Mouse (Mus musculus): ENCODE results near the gene Tenm4. TPM values are rescaled to one million over a fixed set of nuclear protein-coding genes. Genes with fewer than 3 reads are reported as not detected.
A peak's percentile ranks its signal among the peaks of the same experiment; 100 is the strongest.

The Tenm4 gene
- polyA plus RNA-seq, 1 experiment from 2014 or later: 52.7 TPM

DNA sequence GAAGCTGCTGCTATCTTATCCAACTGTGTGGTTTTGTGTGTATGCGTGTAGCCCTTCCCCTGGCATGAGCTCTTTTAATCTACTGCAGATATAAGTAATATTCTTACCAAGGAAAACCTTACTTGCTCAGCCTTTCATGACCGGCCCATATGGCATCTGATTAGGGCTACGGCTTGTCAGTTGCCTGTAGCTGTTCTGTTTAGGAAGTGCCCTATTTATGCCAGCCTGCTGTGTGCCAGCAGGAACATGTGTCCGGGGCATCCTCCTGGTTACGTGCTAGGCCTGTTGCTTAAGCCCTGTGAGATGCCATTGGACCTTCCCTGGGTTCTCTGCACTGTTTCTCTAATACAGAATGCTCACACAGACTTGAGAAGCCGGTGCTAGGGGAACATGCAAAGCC is 655.1 kb downstream of the Tenm4 start:
- Histone ChIP-seq H3K4me3 (no peak overlapping the region), H3K36me3 (replicated peaks) (0 out of 2 replicates have a peak, but pooled peaks cover 4% of the 10 kb centered on the region), H3K4me2 (no peak overlapping the region), H3K27ac (no peak overlapping the region), H3K27me3 (replicated peaks) (no peaks in the 10 kb centered on the region), H3K9ac (no peak overlapping the region), H3K4me1 (no peaks in the 10 kb centered on the region), H3K9me3 (no peaks in the 10 kb centered on the region)
- WGBS: 84% methylated on average over 6 of the region's 6 CpGs
- no peak for ATAC-seq (replicated peaks)

DNA sequence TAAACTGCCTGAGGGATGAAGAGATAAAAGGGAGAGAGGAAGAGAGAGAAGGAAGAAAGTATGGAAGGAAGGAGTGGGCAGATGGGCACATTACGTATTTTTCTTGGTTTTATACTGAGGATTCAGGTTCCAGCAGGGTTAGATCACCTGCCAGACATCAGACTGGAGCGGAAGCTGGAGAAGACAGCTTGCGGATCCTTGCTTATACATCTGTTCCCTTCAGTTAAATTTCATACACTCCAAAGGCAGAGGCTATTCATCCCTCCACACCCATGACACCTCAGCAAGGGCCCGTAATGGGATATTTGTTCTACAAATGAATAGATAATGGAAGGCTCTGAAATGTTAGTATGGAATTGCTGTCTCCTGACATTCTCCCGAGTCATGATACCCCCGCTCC is 655.6 kb downstream of the Tenm4 start:
- 88% methylated on average over 6 of the region's 6 CpGs for WGBS
- Histone ChIP-seq H3K27me3 (replicated peaks) (no peaks in the 10 kb centered on the region), H3K9me3 (no peaks in the 10 kb centered on the region), H3K9ac (no peak overlapping the region), H3K36me3 (replicated peaks) (0 out of 2 replicates have a peak, but pooled peaks cover 4% of the 10 kb centered on the region), H3K27ac (no peak overlapping the region), H3K4me3 (no peak overlapping the region), H3K4me2 (no peak overlapping the region), H3K4me1 (0 out of 2 replicates have a peak, but pooled peaks cover under 1% of the 10 kb centered on the region)
- no peak for ATAC-seq (replicated peaks)

DNA sequence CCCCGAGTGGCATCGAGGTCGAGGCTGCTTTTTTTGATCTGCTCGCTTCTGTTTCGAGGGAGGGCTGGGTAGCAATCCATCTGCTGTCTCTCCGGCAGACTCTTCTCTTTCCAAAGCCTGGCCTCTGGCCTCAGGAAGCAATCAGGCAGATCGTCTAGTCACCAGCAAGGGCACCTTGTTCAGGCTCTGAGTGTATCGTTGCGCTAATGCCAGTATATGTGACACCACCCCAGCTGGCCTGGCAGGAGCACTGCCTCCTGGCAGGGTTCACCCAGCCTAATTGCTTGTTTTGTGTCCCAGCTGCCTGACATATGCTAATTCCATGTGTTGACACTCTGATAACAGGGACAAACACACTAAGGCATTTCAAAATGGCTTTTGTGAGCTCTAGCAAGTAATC is 661.5 kb downstream of the Tenm4 start:
- H3K9ac ChIP-seq: no peak overlapping the region
- no peaks in the 10 kb centered on the region for H3K27me3 ChIP-seq (replicated peaks)
- peak; percentile 75 for ATAC-seq (replicated peaks)
- no peak overlapping the region for H3K4me2 ChIP-seq
- no peaks in the 10 kb centered on the region for H3K9me3 ChIP-seq
- WGBS: 28% methylated on average over 9 of the region's 9 CpGs
- peaks cover 24% of the 10 kb centered on the region for H3K4me1 ChIP-seq
- H3K36me3 ChIP-seq (replicated peaks): 0 out of 2 replicates have a peak, but pooled peaks cover 4% of the 10 kb centered on the region
- peak overlapping the region; percentile 36 for H3K27ac ChIP-seq
- H3K4me3 ChIP-seq: no peak overlapping the region

DNA sequence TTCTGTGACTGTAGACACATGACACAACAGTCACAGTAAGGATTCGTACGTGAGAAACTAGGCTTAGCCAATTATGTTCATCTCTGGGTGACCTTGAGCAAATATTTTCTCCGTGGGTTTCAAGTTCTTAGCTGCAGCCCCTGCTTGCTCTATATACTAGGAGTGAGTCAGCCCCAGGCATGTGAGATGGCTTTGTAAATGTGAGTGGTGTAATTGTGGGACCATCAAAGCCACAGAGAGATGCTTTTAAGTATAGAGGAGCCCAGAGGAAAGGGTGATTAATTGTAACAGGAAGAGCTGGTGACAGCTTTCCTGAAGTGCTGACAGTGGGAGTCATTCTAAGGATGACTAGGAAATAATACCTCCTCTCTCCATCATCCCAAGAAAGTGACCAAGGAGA is 662.0 kb downstream of the Tenm4 start:
- peak; percentile 48 for ATAC-seq (replicated peaks)
- H3K4me1 ChIP-seq: peaks cover 24% of the 10 kb centered on the region
- H3K36me3 ChIP-seq (replicated peaks): no peaks in the 10 kb centered on the region
- peak overlapping the region; percentile 36; the same call in 1 of the 2 replicates for H3K27ac ChIP-seq
- H3K9me3 ChIP-seq: no peaks in the 10 kb centered on the region
- H3K9ac ChIP-seq: no peak overlapping the region
- H3K4me2 ChIP-seq: no peak overlapping the region
- WGBS: 29% methylated on average over 3 of the region's 3 CpGs
- no peaks in the 10 kb centered on the region for H3K27me3 ChIP-seq (replicated peaks)
- H3K4me3 ChIP-seq: no peak overlapping the region

DNA sequence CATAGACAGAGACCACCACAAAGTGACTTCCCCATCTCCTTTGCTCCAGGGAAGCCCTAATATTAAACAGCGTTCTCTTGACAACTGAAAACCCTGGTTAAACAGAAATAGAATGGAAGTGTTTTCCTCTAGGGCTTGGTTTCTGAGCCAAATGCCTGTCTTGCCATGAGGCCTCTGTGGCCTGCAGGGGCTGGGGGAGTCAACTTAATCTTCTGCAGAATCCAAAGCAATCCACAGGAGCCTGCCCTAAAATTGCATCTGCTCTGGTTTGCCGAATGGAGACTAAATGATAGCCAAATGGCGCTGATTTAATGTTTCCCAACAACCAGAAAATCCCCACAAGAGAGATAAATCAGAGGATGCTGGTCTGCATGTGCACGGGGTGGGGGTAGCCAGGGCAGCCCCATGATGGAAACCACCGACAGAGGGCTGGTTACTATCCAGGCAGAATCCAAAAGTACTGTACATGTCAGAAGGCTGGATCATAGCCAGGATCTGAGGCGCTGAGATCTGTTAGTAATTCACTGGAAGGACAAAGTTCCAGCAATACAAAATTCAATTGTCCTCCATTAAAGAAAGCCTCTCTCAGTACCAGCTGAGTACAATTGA is 663.7 kb downstream of the Tenm4 start:
- Histone ChIP-seq H3K4me2 (no peak overlapping the region), H3K4me3 (no peak overlapping the region), H3K27ac (0 out of 2 replicates have a peak overlapping the region, but pooled peaks have one; percentile 11), H3K9me3 (no peaks in the 10 kb centered on the region), H3K36me3 (replicated peaks) (no peaks in the 10 kb centered on the region), H3K4me1 (peaks cover 24% of the 10 kb centered on the region), H3K9ac (no peak overlapping the region), H3K27me3 (replicated peaks) (no peaks in the 10 kb centered on the region)
- ATAC-seq (replicated peaks): 0 out of 2 replicates have a peak, but pooled peaks have one; percentile 31
- 45% methylated on average over 6 of the region's 6 CpGs for WGBS

DNA sequence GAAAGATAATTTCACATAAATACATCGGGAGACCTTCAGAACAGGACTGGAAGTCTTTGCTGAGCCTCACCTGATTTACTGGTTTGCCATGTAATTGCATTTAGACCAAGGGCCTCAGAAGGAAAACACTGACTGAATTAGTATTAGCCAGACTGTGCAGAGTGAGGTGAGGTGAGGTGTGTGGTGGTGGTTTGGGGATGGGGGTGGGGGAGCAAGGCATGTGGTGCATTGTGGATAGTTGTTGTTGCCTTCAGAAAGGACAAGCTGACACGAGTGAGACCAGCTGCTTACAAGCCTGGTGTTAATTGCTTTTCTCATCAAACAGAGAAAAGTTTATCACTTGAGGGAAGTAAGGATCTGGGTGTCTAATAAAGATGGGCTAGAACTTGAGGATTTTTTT is 664.3 kb downstream of the Tenm4 start:
- no peak for ATAC-seq (replicated peaks)
- Histone ChIP-seq H3K9me3 (no peaks in the 10 kb centered on the region), H3K4me1 (peaks cover 24% of the 10 kb centered on the region), H3K27ac (no peak overlapping the region), H3K27me3 (replicated peaks) (no peaks in the 10 kb centered on the region), H3K9ac (no peak overlapping the region), H3K4me3 (no peak overlapping the region), H3K36me3 (replicated peaks) (no peaks in the 10 kb centered on the region), H3K4me2 (no peak overlapping the region)
- WGBS: 43% methylated on average over 2 of the region's 2 CpGs

DNA sequence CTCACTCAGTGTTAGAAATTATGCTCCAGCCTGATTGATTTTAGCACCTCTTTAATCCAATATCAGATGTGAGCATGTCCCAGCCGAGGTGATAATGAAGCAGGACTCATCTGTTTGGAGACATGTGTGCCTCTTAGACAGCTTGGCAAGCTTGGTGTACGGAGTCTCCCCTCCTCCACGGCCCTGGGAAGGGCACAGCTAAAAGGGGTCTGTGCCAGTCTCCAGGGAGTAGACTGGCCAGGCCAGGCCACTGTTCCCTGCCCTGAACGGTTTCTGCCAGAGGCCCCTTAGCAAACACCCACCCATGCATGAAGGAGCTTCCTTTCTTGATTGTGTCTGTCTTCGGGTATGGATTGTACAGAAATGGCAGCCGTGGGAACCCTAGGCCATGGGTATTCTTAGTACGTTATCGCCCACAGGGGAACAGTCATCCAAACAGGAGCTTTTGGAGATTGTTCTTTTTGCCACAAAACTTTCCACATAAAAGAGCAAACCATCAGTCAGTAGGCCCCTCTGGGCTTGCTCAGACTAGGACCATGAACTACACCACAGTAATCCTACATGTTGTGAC is 667.3 kb downstream of the Tenm4 start:
- Histone ChIP-seq H3K27ac (no peak overlapping the region), H3K4me1 (peaks cover 11% of the 10 kb centered on the region; the same call in 1 of the 2 replicates), H3K9ac (no peak overlapping the region), H3K9me3 (no peaks in the 10 kb centered on the region), H3K27me3 (replicated peaks) (no peaks in the 10 kb centered on the region), H3K36me3 (replicated peaks) (no peaks in the 10 kb centered on the region), H3K4me3 (no peak overlapping the region), H3K4me2 (no peak overlapping the region)
- 75% methylated on average over 8 of the region's 8 CpGs for WGBS
- no peak for ATAC-seq (replicated peaks)

DNA sequence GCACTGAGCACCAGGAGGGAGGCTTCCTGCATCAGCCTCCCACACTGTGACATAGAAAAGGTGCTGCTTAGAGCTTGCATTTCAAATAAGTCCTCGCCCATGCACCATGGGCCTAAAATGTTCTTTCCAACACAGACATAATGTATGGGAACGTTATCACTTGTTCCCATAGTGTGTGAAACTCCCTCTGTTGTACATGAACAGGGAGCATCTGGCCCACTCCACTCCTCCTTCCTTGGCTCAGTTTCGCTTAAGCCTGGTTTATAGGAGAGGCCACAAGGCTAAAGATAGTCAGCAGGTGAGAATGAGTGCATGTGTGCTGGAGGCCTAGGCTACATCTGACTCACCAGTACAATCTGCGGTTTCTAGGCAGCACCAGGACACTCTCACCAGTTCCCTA is 667.9 kb downstream of the Tenm4 start:
- Histone ChIP-seq H3K27ac (no peak overlapping the region), H3K9me3 (no peaks in the 10 kb centered on the region), H3K36me3 (replicated peaks) (no peaks in the 10 kb centered on the region), H3K9ac (no peak overlapping the region), H3K27me3 (replicated peaks) (no peaks in the 10 kb centered on the region), H3K4me3 (no peak overlapping the region), H3K4me2 (no peak overlapping the region), H3K4me1 (peaks cover 11% of the 10 kb centered on the region; the same call in 1 of the 2 replicates)
- ATAC-seq (replicated peaks): no peak
- 94% methylated on average over 4 of the region's 4 CpGs for WGBS

DNA sequence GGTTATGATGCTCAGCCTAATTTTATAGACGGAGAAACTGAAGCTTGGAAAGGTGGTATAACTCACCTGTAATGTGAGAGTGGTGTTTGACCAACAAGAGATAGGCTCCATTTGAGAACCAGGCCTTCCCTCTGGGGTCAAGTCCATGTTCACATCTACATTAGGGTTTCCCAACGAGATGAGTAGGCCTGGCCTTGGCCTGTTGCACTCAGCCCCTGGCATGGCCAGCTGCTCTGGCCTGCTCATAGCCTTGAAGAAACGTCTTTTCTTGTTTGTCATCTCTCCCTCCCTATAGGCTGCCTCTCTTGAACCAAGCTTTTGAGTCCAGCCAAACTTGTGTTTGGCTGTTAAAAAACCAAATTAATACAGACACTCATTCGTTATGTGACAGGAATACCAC is 668.5 kb downstream of the Tenm4 start:
- Histone ChIP-seq H3K4me3 (no peak overlapping the region), H3K36me3 (replicated peaks) (no peaks in the 10 kb centered on the region), H3K4me2 (no peak overlapping the region), H3K9ac (no peak overlapping the region), H3K27ac (no peak overlapping the region), H3K4me1 (peaks cover 9% of the 10 kb centered on the region; the same call in 1 of the 2 replicates), H3K27me3 (replicated peaks) (no peaks in the 10 kb centered on the region), H3K9me3 (no peaks in the 10 kb centered on the region)
- WGBS: 87% methylated on average over 4 of the region's 4 CpGs
- ATAC-seq (replicated peaks): no peak

DNA sequence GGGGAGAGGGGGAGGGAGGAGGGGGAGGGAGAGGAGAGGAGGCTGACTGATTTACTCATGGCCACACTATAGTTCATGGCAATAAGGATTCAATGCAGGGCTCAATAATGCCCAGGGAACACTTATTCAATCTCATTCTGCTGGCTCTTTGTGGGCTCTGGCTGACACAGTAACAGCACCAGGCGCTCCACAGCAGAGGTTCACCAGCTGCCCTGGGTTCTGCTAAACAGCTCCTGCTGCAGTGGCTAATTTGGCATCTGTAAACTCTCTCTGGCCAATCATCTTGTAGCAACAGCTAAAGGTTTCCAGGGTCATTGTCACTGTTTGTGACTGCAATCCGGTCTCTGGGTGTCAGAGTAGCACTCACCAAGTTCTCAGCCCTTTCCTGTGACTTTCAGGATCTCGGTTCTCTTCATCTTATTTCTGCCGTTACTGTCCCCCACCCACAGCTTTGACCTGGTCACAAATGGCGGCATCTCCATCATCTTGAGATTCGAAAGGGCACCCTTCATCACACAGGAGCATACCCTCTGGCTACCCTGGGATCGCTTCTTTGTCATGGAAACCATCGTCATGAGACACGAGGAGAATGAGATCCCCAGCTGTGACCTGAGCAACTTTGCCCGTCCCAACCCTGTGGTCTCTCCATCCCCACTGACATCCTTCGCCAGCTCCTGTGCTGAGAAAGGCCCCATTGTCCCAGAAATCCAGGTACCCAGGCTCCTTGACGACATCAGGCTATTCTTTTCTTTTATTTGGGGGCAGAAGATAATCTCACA is 671.6 kb downstream of the Tenm4 start:
- 0 out of 2 replicates have a peak, but pooled peaks cover 2% of the 10 kb centered on the region for H3K4me1 ChIP-seq
- no peak overlapping the region for H3K4me2 ChIP-seq
- no peaks in the 10 kb centered on the region for H3K27me3 ChIP-seq (replicated peaks)
- no peak overlapping the region for H3K4me3 ChIP-seq
- H3K9ac ChIP-seq: no peak overlapping the region
- WGBS: 53% methylated on average over 12 of the region's 12 CpGs
- H3K9me3 ChIP-seq: no peaks in the 10 kb centered on the region
- no peaks in the 10 kb centered on the region for H3K36me3 ChIP-seq (replicated peaks)
- H3K27ac ChIP-seq: no peak overlapping the region
- ATAC-seq (replicated peaks): no peak

DNA sequence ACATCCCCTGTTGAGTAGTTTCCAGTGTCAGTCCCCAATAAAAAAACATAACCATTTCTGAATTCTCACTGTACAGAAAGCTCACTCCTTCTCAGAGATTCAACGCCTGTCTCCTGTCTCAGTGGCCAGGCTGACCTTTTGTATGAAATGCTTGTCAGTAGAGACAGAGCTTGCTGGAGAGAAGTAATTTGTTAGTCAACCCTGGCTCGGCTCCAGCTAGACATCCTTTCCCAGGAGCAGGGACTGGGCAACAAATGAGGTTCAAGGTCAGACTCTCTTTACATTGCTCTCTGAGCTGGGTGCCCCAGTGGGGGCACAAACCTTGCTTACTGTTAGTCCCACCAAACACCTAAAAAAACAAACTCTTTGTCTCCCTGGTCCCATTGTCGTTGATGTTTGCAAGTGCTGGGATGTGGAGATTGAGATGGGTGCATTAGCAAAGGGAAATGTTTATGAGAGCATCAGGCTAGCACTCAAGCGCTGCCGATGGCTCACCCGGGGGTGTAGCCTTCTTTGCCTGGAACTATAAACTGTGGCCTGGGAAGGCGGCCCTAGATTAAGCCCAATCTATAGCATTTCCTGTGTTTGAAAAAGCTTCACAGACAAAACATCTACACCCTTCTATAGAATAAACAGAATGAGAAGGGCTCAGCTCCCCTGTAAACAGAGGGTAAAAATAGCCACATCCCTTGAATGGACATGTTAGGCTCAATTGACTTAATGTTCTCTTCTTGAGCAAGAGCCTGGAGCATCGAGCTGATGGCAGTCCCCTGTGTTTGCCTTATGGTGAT is 673.3 kb downstream of the Tenm4 start:
- H3K9ac ChIP-seq: no peak overlapping the region
- H3K9me3 ChIP-seq: no peaks in the 10 kb centered on the region
- ATAC-seq (replicated peaks): no peak
- 0 out of 2 replicates have a peak, but pooled peaks cover 2% of the 10 kb centered on the region for H3K4me1 ChIP-seq
- H3K4me2 ChIP-seq: no peak overlapping the region
- H3K36me3 ChIP-seq (replicated peaks): no peaks in the 10 kb centered on the region
- no peaks in the 10 kb centered on the region for H3K27me3 ChIP-seq (replicated peaks)
- no peak overlapping the region for H3K4me3 ChIP-seq
- no peak overlapping the region for H3K27ac ChIP-seq
- 77% methylated on average over 8 of the region's 8 CpGs for WGBS

DNA sequence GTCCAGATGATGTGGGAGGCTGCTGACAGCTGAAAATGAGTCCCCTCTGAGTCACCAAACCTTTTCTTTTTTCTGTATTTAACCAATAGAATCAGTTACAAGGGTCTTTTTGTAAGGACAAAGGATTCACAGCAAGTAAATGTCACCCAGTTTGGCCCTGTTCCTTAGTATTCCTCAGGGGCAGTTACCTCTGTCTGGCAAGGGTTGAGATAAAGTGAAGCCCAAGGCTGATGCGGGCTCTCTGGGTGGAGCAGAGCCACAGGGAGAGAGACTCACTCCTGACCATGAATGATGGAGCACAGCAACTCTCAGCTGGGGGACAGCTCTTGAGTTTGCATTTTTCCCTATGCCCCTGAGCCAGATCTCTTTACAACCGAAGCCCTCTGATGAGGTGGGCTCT is 681.7 kb downstream of the Tenm4 start:
- Histone ChIP-seq H3K36me3 (replicated peaks) (0 out of 2 replicates have a peak, but pooled peaks cover 3% of the 10 kb centered on the region), H3K4me2 (no peak overlapping the region), H3K4me1 (no peaks in the 10 kb centered on the region), H3K4me3 (no peak overlapping the region), H3K27ac (no peak overlapping the region), H3K9ac (no peak overlapping the region), H3K9me3 (no peaks in the 10 kb centered on the region), H3K27me3 (replicated peaks) (no peaks in the 10 kb centered on the region)
- ATAC-seq (replicated peaks): no peak
- 81% methylated on average over 2 of the region's 2 CpGs for WGBS

All from midbrain, embryonic 15.5 days (tissue).